Mouse (Mus musculus) gastrocnemius, postnatal 10 days (tissue): ENCODE results near the gene Ggps1. TPM values are rescaled to one million over a fixed set of nuclear protein-coding genes. Genes with fewer than 3 reads are reported as not detected.

Experiments
- DNase-seq: peaks from one replicate; pipeline ENCODE4 v3.0.0; 2021; ENCODE audit warnings: mixed read lengths
- long read RNA-seq, 2 experiments: library from polyadenylated mRNA; stranded (forward); transcript quantifications; one replicate each; pipeline ENCODE4 v2.0.0; 2021
- total RNA-seq, 2 experiments: library from RNA; stranded (reverse); gene quantifications; 2 replicates each; pipeline ENCODE4 v1.2.3; 2021

The Ggps1 gene
- 10 to 100 TPM; 20.4 to 21.7 TPM for total RNA-seq
- long read RNA-seq, experiment 1, full-length matches to known transcripts, result 8 of 16 reads
- long read RNA-seq, experiment 1, partial matches to known transcripts, result 1 of 16 reads
- long read RNA-seq, experiment 1, other reads (novel, unspliced or antisense), result 7 of 16 reads
- long read RNA-seq, experiment 2, full-length matches to known transcripts, result 10 of 14 reads
- long read RNA-seq, experiment 2, partial matches to known transcripts, result 0 of 14 reads
- long read RNA-seq, experiment 2, other reads (novel, unspliced or antisense), result 4 of 14 reads

DNA sequence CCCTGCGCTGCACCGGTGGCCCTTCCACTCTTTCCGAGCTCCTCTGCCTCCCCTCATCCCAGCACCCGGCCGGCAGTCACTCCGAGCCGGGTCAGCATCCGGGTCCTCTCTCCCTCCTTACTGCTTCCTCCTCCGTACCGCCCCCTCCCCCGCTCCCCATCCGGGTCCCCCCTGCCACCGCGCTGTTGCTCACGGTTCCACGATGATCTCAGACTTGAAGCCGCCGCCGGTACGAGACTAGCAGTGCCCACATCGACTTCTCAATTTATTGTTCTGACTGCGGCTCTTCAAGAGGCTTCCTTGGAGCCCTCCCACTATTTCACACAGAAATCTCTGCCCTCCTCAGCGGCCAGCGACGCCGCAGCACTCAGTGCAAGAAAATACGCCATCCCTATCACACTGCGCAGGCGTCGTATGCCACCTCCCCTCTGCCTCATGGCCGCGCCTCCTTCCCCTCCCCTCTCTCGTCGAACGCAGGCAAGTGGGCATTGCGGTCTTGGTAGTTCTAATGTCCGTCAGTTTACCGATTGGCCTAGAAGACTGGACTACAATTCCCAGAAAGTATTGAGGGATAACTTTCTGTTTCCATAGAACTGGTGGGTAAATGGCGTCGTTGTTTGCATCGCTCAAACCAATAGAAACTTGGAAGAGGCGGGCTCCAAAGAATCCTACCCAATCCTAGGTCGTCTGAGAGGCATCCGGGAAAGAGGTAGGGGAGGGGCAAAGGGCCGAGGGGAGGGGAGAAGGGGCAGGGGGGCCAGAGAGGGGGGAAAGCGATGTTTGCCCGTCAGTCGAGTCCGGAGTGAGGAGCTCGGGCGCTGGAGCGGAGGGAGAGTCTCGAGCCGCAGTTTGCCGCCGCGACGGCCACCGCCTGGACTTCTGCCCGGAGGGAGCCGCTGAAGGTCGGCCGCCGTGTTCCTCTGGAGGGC, at the start of gene Ggps1, which contains the start of gene Arid4b:
Ggps1 (minus strand) TSS at position 476 of the 929 bp plus-strand sequence.
Arid4b (plus strand) TSS at position 220 of the 929 bp plus-strand sequence.
- DNase-seq, result peak; percentile 87

DNA sequence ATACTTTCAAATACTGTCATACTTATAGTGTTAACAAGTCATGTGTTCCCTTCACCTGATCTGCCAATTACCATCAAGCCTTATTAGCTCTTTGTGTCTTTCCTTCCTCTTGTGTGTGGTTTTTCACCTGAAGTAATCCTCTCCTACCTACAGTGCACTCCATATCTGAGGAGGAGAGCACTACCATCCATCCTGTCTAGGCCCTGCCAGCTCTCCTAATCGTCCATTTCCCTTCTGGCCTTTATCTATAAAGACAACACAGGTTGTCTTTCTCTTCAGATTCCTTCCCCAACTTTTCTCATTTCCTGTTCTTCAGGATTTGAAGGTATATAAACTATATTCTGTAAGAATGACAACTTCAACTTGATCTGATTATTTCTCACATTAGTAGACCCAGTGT, 47.9 kb upstream of the Ggps1 start:
- DNase-seq, result no peak

DNA sequence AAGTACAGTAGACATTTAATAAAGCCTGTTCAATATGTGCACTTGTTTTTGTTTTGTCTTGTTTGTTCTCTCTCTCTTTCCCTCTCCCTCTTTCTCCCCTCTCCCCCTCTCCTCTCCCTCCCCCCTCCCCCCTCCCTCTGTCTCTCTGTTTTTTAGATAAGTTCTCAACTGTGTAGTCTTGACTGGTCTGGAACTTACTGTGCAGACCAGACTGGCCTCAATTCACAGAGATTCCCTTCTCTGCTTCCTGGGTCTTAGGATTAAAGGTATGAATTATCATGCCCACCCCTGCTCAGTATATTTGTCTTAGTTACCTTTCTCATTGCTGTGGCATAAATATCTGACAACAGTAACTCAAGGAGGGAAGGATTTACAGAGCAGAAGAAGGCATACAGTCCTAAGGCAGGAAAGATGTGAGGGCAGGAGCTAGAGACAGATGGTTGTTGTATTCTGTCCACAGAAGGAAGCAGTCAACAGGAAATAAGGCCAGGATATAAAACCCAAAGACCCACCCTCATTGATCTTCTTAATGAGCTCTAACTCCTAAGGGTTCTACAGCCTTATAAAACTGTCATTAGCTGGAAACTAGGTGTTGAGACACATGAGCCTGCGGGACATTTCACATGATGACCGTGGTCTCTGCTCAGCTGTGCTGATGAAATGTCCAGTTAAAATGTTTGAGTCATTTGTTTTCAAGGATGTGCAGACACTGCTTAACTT, 47.0 kb upstream of the Ggps1 start:
- no peak for DNase-seq

DNA sequence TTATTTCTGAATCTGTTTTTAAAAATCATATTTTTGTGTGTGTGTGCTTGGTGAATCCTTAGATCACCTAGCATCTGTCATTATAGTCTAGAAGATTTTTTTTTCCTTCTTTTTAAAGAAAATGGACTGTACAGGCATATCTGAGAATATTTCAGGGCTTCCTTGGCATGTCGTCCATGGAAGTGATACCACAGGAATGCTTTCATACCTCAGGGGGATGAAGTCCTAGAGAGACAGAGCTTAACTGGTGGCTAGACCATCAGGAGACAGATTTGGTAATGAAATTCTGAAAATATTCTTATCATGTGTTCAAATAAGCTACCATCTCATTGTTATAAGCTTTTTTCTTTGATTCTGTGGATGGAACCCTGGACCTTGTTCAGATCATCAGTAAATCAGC, 39.7 kb upstream of the Ggps1 start:
- no peak for DNase-seq

DNA sequence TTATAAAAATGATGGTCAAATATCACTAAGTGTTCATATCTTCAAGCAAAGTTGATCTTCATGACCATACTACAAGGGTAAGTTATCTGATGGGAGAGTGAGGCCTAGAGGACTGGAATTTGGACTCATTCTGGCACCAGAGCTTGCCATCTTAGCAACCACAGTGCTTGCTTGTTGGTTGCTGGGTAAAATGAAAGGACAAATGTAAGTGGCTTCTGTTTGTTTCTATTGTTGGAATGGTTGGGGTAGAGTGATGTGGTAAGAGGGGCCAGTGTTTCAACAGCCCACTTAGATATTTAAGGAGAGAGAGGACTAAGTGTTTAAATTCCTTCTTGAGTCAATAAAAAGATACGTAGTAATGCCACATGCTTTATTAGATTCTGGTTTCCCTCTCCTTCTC, 25.4 kb upstream of the Ggps1 start:
- no peak for DNase-seq

DNA sequence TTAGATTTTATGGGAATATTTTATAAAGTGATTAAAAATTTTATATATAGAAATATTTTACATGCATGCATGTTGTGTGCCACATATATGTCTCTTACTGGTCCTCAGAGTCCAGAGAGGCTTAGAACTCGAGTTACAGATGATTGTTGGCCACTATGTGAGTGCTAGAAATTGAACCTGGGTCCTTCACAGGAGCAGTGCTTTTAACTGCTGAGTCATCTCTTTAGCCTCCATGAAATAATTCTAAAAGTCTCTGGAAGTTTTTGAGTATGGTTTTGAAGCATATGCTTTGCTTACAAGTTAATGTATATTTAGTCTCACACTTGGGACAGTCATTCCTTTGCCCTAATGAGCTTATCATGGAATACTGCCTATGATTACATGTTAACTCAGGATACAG, 12.0 kb upstream of the Ggps1 start:
- DNase-seq, result no peak

DNA sequence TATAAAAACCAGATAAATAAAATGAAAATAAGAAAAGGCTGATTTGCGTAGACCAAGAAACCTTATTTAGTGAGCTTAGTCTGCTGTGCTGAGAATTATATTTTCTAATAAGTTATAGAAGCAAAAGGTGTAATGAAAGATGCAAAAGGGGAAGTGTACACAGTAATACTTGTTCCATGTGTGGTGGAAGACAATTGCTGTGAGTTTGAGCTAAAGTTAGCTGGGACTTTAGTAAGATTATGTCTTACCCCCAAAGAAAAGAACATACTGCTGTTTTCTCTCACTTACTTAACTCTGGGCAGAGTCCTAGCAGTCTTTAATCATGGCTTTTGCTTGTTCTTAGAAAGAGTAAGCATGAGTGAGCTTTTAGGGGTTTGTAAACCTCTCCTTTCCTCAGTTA, 11.1 kb upstream of the Ggps1 start:
- DNase-seq, result no peak

DNA sequence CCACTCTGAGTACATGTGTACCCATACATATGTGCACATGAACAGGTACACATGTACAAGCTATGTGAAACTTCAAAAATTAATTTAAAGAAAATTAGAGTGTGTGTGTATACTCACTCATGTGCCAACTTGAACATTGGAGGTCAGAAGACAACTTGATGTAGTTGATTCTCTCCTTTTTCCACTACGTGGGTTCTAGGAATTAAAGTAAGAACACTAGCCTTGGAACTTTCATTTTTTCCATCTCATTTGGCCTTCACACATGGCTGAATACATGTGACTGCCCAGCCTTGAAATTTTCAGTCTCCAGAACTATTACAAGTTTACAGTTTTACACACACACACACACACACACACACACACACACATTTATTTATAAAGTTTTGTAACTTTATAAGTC, 6.0 kb upstream of the Ggps1 start:
- DNase-seq, result no peak

DNA sequence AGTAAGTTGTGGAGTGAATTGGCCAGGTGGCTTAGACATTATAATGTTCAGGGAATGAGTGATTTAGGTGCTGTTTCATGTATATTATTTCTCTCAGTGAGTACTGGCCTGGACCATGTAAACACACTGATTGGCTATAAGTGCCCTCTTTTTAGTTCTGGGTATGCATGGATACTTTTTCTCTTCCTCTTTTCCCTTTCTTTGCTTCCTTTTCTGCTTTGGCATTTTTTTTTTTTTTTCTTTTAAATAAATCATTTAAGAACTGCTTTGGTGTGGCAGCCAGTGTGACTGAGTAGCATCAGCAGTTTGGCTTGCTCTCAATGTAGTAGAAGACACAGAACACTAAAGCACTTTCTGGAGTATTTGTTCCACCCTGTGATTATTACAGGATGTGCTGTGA, 4.7 kb upstream of the Ggps1 start:
- no peak for DNase-seq

DNA sequence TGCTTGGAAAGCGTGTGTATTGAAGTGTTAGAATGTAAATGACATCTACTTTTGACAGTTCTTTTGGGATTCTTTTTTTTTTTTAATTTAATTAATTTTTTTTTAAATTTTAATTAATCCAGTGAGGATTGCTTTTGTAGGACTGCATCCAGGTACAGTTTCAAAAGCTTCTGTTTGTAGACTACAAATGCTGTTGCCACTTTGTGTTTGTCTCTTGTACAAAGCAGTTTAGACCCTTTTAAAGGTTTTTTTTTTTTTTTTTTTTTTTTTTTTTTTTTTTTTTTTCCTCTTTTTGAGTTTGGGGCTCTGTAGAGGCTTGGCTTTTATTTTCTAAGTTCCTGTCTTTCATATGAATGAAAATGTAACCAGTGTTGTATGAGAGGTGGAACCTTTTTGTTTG, 2.4 kb upstream of the Ggps1 start:
- no peak for DNase-seq

DNA sequence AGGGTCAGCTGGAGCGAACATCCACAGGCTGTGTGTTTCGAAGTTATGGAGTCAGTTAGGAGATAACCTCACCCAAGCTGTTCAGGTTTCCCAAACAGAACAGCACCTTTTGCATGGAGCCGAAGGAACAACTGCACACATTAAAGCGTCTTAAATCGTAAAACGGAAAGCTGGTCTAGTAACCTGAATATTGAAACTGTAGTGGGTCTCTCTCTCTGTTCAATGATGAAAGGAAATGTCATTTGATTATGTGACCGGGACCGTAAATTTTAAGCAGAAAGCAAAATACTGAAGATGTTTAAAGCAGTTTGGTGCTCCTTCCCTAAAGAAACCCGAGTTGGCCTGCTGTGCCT, 1.7 kb upstream of the Ggps1 start:
- no peak for DNase-seq

DNA sequence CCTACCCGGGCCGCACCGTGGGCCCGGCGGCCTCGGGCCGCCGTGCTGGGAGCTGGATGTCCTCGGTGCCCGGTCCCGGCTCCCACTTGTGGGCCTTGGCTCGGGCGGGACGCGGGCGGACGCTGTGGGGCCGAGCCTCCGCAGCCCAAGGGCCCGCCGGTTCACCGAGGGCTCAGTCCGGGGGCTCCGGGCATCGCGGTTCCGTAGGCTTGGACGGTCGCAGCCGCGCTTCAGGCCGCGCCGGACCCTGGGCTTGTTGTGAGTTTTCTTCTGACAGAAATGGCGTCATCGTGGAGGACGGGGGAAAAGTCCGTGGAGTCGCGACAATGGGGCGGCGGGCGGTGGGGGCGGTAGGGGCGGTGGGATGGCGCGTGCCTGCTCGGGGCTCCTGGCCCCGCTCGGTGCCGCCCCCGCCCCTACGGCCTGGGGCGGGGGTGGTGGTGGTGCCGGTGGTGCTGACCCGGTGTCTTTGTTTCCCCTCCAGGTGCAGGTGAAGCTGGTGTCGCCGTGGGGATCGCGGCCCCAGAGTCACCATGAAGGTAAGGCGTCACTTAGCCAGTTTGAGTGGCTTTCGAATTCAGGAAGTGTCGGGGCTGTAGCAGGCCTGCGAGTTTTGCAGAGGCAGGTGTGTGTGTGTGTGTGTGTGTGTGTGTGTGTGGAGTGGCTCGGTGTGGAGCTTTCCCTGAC, 1.2 kb upstream of the Ggps1 start:
- DNase-seq, result peak; percentile 25

DNA sequence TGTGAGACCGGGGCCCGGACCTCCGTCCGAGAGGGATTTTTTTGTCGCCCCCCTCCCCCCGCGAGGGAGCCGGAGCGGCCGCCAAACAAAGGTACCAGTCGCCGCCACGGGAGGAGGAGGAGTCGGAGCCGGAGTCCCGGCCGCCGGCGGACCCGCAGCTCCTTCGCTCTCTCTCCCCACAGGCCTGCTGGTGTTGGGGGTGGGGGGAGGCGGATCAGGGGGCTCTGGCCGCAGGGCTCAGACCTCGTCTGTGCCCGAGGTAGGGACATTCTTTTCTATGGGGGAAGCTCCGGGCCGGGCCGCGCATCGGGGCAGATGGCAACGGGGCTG, 619 bp upstream of the Ggps1 start:
- DNase-seq, result no peak

DNA sequence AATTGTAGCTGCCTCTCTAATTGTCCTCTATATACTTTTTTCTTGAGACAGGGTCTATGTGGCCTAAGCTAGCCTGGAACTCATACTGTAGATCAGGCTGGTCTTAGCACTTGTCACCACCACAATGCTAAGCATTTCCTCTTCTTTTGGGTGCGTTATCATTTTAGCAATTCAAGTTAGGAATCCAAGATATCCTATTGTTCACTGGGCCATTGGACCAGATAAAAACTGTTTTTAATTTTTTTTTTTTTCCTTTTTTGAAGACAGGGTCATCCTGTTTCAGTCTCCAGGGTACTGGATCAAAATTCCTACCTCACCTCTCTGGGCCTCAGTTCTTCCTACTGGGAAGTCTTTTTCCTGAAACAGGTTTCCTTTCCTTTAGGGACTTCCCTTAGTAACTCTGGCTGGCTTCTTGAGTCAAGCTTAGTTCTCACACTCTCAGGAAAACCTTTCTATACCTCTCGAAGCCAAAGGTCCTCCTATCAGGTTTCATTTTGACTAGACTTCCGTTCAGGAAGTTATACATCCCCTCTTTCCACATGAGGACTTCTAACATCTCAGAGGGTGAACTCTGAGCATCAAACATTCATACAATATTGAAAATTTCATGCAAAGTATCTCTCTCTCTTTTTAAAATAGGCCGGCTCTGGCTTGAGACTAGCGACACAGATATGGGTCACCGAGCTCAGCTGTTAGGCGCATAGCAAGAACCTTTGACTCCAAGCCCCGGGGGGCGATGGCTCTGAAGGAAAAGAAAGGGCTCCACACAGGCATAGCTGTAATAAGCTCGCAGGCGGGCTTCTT, 877 bp downstream of the Ggps1 start:
- DNase-seq, result no peak

DNA sequence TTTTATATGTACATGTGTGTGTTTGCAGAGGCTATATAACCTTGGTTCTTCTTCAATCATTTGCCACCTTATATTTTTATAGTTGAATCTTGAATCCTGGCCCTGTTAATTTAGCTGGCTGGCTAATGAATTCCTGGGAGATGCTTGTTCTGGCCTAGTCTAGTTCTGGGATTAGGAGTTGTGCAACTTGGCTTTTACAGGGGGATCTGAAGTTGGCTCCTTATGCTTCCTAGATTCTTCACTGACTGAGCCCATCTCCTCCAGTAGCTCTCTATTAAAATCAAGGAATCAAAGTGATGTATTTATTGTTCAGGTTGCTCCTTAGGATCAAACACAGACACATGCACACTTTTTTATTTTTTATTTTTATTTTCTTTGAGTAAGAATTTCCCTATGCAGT, 3.7 kb downstream of the Ggps1 start:
- DNase-seq, result no peak

DNA sequence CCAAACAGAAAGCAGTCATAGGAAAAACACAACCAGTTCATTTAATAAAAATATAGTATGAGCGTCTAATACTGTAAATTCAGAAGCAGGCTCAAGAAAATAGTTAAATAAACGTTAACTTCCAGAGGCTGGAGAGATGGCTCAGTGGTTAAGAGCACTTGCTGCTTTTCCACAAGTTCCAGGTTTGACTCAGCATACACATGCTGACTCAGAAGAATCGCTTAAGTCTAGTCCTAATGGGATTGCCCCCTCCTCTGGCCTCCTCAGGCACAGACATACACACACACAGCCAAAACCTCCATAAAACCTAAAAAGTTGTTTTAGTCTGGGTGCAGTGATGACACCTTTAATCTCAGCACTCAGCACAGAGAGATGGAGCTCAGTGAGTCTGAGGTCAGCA, 6.5 kb downstream of the Ggps1 start:
- DNase-seq, result no peak

DNA sequence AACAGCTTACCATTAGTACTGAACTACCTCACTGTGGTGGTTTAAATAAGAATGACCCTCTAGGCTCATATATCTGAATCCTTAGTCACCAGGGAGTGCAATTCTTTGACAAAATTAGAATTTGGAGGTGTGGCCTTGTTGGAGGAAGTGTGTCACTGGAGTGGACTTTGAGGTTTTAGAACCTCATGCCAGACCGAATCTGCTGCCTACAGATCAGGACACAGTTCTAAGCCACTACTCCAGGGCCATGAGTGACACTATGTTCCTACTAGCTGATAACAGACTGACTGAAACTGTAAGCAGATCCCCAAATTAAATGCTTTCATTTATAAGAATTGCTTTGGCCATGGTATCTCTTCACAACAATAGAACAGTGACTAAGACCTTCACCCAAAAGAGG, 13.4 kb downstream of the Ggps1 start:
- no peak for DNase-seq

DNA sequence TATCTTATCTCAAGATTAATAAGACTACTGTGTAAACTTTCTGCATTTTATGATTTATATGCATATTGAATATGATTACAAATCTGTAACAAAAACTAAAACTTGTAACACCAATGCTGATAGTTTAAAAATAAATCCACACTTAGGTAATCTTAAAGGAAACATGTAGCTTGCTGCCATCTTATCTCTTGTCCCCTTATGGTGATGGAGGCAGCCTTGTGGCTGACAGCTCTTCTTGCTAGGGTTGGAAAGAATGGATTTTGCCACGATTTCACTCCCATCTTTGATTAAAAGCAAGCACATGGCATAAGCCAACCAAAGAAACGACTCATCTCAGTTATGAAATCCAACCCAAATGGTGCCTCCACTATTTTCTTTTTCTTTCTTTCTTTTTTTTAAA, 18.8 kb downstream of the Ggps1 start:
- no peak for DNase-seq

DNA sequence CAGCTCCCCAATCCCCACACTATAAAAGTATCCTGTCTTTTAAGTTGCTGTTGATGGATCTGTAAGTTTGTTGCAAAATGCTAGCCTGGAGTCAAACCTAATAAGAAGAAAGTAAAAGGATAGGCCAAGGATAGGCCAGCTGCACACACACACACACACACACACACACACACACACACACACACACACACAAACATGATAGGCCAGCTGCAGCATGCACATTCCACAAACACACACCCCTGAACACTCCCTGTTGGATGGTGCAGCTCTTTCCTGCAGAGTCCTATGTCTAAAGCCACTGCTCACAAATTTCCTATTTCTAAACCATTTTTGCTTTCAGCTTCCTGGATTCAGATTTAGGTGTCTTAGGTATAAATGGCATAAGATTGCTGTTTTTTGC, 19.4 kb downstream of the Ggps1 start:
- no peak for DNase-seq

DNA sequence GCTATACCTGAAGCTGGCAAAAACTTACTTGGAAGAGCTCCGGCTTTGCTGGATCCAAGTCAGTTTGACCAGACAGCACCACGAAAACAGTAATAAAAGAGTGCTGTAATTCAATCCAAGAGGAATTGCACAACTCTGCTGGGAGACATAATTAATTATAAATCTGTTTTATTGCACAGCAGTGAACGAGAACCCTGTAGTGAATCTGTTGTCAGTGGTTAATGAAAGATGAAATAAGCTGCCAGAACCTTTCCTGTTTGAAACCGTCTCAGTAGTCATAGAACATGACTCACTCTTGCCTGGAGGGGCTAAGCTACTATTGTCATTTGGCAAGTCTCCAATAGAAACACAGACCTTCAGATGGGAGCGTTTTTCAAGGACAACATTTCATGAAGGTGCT, 23.1 kb downstream of the Ggps1 start:
- DNase-seq, result no peak

DNA sequence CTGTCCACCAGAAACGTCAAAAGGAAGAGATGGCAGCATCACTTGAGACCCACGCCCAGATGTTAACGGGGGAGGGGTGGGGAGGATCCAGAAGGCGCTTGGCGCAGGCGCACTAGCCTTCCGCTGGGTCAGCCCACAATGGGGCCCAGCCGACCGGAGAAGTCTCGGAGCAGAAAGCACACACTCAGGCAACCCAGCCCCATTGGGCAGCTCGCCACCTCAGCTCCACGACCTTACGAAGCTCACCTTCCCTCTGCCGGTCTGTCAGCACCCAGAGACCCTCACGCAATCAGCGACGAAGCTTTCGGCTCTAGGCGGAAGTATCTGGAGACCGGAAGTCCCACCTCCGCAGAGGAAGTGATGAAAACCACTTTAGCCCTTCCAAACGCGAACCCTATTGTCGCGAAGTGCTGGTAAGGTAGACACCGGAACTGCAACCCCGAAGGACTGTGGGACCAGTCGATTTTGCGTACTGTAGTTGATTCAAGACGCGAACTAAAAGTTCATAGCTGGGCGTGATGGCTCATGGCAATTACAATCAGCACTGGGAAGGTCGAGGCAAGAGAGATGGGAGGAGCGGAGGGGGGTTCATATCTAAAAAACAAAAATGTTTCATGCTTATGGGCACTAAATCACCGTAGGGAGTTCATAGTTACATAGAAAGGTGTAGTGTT, 23.9 kb downstream of the Ggps1 start, which contains the start of gene Tbce:
Tbce (minus strand) TSS at position 347 of the 674 bp plus-strand sequence.
- DNase-seq, result peak; percentile 91
